Mouse (Mus musculus) forebrain, embryonic 10.5 days (tissue): Measurements from ENCODE around the gene Grb10. TPM values are rescaled to one million over a fixed set of nuclear protein-coding genes. Genes with fewer than 3 reads are reported as not detected.

ENCODE experiments used
- DNase-seq: peaks from one replicate; pipeline ENCODE4 v3.0.0-alpha.2; 2017; ENCODE audit warnings: low spot score; ENCODE audit errors: extremely low spot score
- H3K27ac ChIP-seq: fragments of 300-500 bp; sonication (generic); 2 replicates; pipeline ENCODE4 v1.5.1; 2016; ENCODE audit warnings: mild to moderate bottlenecking
- H3K27me3 ChIP-seq: fragments of 300-500 bp; sonication (generic); 2 replicates; pipeline ENCODE4 v1.6.1; 2016; ENCODE audit warnings: mild to moderate bottlenecking; ENCODE audit not compliant: poor library complexity, severe bottlenecking
- H3K36me3 ChIP-seq: fragments of 300-500 bp; sonication (generic); replicated peaks from 2 replicates; pipeline ENCODE4 v1.6.1; 2016; ENCODE audit warnings: mild to moderate bottlenecking, moderate library complexity
- H3K4me1 ChIP-seq: fragments of 300-500 bp; sonication (generic); 2 replicates; pipeline ENCODE4 v1.6.1; 2016
- H3K4me3 ChIP-seq: fragments of 300-500 bp; sonication (generic); 2 replicates; pipeline ENCODE4 v1.5.1; 2016; ENCODE audit warnings: mild to moderate bottlenecking, moderate library complexity
- H3K9me3 ChIP-seq: fragments of 300-500 bp; sonication (generic); 2 replicates; pipeline ENCODE4 v1.6.1; 2016; ENCODE audit warnings: mild to moderate bottlenecking, moderate library complexity
- WGBS: fragments of 180-500 bp; shearing (Covaris S2); methylation state at CpG from one replicate; pipeline ENCODE4 v1.1.7; 2016; 5-methylcytosine and 5-hydroxymethylcytosine counted together
- polyA plus RNA-seq: library from polyadenylated mRNA; unstranded; fragments of >200 nt; fragmentation: Nextera tagmentation; extraction: Ambion mirVana; gene quantifications from 2 replicates; pipeline ENCODE4 v1.2.1, GENCODE M21; 2016

Grb10 gene
- 471 and 485 TPM in 2 replicates for polyA plus RNA-seq

- 28% methylated on average over 10 of the region's 10 CpGs for WGBS
- Histone ChIP-seq H3K27me3 (peaks cover 100% of the 10 kb centered on the region), H3K9me3 (no peaks in the 10 kb centered on the region), H3K27ac (peak within 1 kb of the TSS; percentile 97), H3K36me3 (peaks cover 3% of the 10 kb centered on the region; the same call in 1 of the 2 replicates), H3K4me1 (peaks cover 11% of the 10 kb centered on the region), H3K4me3 (peak within 1 kb of the TSS; percentile 69)
- no peak for DNase-seq
Observed at GRCm38 (mm10) chr11:12038470-12038985, at the start of gene Grb10. Gene Grb10, minus strand, starts transcription at chr11:12038683.

GRCm38 (mm10) chr11:12081638-12082037 lies 43.2 kb upstream of the Grb10 start:
- Histone ChIP-seq H3K36me3 (peaks cover 17% of the 10 kb centered on the region), H3K4me3 (no peak overlapping the region), H3K27me3 (no peaks in the 10 kb centered on the region), H3K9me3 (peaks cover 8% of the 10 kb centered on the region), H3K4me1 (no peaks in the 10 kb centered on the region), H3K27ac (no peak overlapping the region)
- no peak for DNase-seq
- WGBS, result 85% methylated on average over 3 of the region's 3 CpGs

- Histone ChIP-seq H3K36me3 (peaks cover 17% of the 10 kb centered on the region), H3K27me3 (no peaks in the 10 kb centered on the region), H3K27ac (no peak overlapping the region), H3K9me3 (peaks cover 8% of the 10 kb centered on the region), H3K4me3 (no peak overlapping the region), H3K4me1 (no peaks in the 10 kb centered on the region)
- DNase-seq, result no peak
- WGBS, result 82% methylated on average over 2 of the region's 2 CpGs
Observed at GRCm38 (mm10) chr11:12079231-12079630, 40.7 kb upstream of the Grb10 start.

DNA sequence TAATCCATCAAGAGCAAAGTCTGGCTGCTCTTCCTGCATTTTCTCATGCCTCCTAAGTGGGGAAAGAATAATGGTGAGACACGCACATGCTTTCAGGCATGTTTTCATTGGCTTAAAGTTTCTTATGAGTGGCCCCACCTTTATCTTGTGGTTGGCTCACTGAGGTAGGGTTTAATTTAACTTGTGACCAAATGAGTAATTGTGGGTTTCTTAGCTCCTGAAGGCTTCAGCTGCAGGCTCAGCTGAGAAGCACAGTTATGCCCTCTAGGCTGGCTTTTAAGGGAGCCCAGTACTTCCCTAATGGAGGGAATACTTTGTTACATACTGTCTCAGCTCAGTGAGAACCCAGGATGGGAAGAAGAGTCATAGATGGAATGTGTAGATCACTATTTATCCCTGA lies 37.0 kb upstream of the Grb10 start:
- no peaks in the 10 kb centered on the region for H3K27me3 ChIP-seq
- H3K9me3 ChIP-seq, result no peaks in the 10 kb centered on the region
- no peaks in the 10 kb centered on the region for H3K4me1 ChIP-seq
- no peak overlapping the region for H3K4me3 ChIP-seq
- DNase-seq, result no peak
- 90% methylated on average over 1 of the region's 1 CpGs for WGBS
- no peak overlapping the region for H3K27ac ChIP-seq
- H3K36me3 ChIP-seq, result no peaks in the 10 kb centered on the region

GRCm38 (mm10) chr11:12073394-12074226 lies 35.1 kb upstream of the Grb10 start:
- H3K4me1 ChIP-seq, result no peaks in the 10 kb centered on the region
- 88% methylated on average over 6 of the region's 6 CpGs for WGBS

DNA sequence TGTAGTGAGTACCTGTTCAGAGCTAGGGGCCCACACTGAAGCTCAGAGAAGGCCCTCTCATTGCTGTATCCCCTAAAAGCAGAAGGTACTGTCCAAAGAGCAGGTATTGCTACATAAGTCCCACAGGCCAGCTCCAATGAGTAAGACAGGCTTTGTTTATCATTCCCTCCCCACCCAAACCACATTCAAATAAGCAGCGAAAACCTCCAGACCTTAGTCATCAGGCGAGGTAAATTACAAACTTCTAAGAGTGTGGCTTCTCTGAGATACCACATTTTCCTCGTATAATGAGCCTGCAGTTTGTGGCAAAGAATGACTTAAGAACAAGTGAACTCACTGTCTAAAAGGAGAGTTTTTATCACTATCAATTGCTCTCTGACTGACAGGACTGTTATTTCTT lies 33.8 kb upstream of the Grb10 start:
- Histone ChIP-seq H3K27ac (no peak overlapping the region), H3K9me3 (no peaks in the 10 kb centered on the region), H3K4me1 (no peaks in the 10 kb centered on the region), H3K27me3 (no peaks in the 10 kb centered on the region), H3K36me3 (no peaks in the 10 kb centered on the region; the same call in 1 of the 2 replicates), H3K4me3 (no peak overlapping the region)
- no peak for DNase-seq
- 83% methylated on average over 3 of the region's 3 CpGs for WGBS

More at GRCm38 (mm10) chr11:12073394-12074226, 35.1 kb upstream of the Grb10 start:
- no peak for DNase-seq
- Histone ChIP-seq H3K27me3 (no peaks in the 10 kb centered on the region), H3K27ac (no peak overlapping the region), H3K9me3 (no peaks in the 10 kb centered on the region), H3K4me3 (no peak overlapping the region), H3K36me3 (no peaks in the 10 kb centered on the region; the same call in 1 of the 2 replicates)

- 84% methylated on average over 4 of the region's 4 CpGs for WGBS
Observed at GRCm38 (mm10) chr11:12059005-12059404, 20.5 kb upstream of the Grb10 start.

GRCm38 (mm10) chr11:12048547-12049327 lies 10.3 kb upstream of the Grb10 start:
- Histone ChIP-seq H3K36me3 (peaks cover 34% of the 10 kb centered on the region), H3K4me1 (no peaks in the 10 kb centered on the region), H3K4me3 (no peak overlapping the region), H3K27me3 (peaks cover 10% of the 10 kb centered on the region; the same call in 1 of the 2 replicates), H3K27ac (no peak overlapping the region), H3K9me3 (no peaks in the 10 kb centered on the region)
- 79% methylated on average over 2 of the region's 2 CpGs for WGBS
- DNase-seq, result no peak

More at GRCm38 (mm10) chr11:12059005-12059404, 20.5 kb upstream of the Grb10 start:
- Histone ChIP-seq H3K9me3 (no peaks in the 10 kb centered on the region), H3K4me1 (no peaks in the 10 kb centered on the region), H3K4me3 (no peak overlapping the region), H3K27ac (no peak overlapping the region), H3K36me3 (peaks cover 27% of the 10 kb centered on the region), H3K27me3 (no peaks in the 10 kb centered on the region)
- no peak for DNase-seq

GRCm38 (mm10) chr11:12048135-12048534 lies 9.7 kb upstream of the Grb10 start:
- Histone ChIP-seq H3K27me3 (peaks cover 16% of the 10 kb centered on the region), H3K9me3 (no peaks in the 10 kb centered on the region), H3K27ac (no peak overlapping the region), H3K36me3 (peaks cover 34% of the 10 kb centered on the region), H3K4me1 (no peaks in the 10 kb centered on the region), H3K4me3 (no peak overlapping the region)
- no peak for DNase-seq
- 61% methylated on average over 1 of the region's 1 CpGs for WGBS

DNA sequence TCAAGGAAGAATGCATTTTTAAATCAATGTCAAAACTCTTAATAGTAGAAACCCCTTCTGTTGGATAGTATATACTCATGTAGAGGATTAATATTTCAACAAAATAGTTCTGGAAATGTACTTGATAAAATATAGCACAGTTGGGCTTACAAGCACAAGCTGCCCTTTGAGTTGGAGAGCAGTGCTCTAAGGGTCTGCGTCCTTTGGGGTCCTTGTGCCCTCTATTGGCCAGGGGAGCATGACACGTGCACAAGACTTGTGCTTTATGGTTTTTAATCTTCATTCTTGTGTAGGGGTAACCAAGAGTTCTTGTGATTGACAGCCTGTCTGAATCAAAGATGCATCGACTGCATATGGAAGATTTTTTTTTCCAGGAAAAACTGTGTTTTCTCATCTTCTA lies 5.8 kb upstream of the Grb10 start:
- H3K36me3 ChIP-seq, result peaks cover 19% of the 10 kb centered on the region
- H3K27me3 ChIP-seq, result peaks cover 55% of the 10 kb centered on the region
- H3K27ac ChIP-seq, result no peak overlapping the region
- H3K4me1 ChIP-seq, result peaks cover 4% of the 10 kb centered on the region
- no peak overlapping the region for H3K4me3 ChIP-seq
- WGBS, result 55% methylated on average over 3 of the region's 3 CpGs
- H3K9me3 ChIP-seq, result no peaks in the 10 kb centered on the region
- DNase-seq, result no peak

DNA sequence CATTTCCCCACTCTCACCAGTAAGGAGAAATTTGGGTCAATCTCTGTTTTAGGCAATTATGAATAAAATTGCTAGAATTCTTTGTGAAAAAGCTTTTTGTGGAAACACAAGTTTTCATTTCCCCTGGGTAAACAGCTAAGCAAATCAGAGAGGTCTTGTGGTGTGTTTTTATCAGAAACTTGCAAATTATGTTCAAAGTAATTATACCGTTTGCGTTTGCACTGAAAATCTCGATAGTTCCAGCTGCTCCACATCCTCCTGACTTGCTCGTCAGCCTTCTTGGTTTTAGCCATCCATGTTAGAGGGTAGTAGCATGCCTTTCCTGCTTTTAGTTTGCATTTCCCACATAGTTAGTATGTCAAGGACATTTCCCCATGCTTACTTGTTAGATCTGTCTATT lies 3.3 kb upstream of the Grb10 start:
- Histone ChIP-seq H3K27me3 (peaks cover 79% of the 10 kb centered on the region), H3K9me3 (no peaks in the 10 kb centered on the region), H3K4me1 (peaks cover 11% of the 10 kb centered on the region), H3K4me3 (no peak overlapping the region), H3K36me3 (peaks cover 5% of the 10 kb centered on the region), H3K27ac (no peak overlapping the region)
- no peak for DNase-seq
- WGBS, result 84% methylated on average over 4 of the region's 4 CpGs

DNA sequence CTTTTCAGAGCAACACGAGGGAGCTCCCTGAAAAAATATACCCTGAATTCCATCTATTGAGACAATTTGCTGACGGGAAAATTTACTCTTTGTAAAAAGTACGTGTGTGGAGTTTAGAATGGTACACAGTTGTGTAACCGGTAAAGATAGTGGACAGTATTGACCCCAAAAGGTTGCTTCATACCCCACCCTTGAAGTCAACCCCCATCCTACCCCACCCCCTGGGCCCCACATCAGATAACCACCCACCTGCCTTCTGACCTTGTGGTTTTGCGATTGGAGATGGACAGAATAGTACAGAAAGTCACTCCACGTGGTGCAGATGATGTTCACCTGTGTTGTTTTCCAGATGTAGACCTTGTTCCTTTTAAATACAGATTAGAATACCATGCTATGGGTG lies 2.9 kb upstream of the Grb10 start:
- WGBS, result 84% methylated on average over 6 of the region's 6 CpGs
- no peak overlapping the region for H3K27ac ChIP-seq
- H3K4me3 ChIP-seq, result no peak overlapping the region
- peaks cover 11% of the 10 kb centered on the region for H3K4me1 ChIP-seq
- peaks cover 3% of the 10 kb centered on the region; the same call in 1 of the 2 replicates for H3K36me3 ChIP-seq
- DNase-seq, result no peak
- H3K9me3 ChIP-seq, result no peaks in the 10 kb centered on the region
- peaks cover 83% of the 10 kb centered on the region for H3K27me3 ChIP-seq
